Mouse (Mus musculus): Measurements from ENCODE around the gene Dhx40. TPM values are rescaled to one million over a fixed set of nuclear protein-coding genes. Genes with fewer than 3 reads are reported as not detected.

Gene Dhx40
- polyA plus RNA-seq (2015; fragmentation: Nextera tagmentation; extraction: Ambion mirVana) = 15.3 and 16.0 TPM in 2 replicates

DNA sequence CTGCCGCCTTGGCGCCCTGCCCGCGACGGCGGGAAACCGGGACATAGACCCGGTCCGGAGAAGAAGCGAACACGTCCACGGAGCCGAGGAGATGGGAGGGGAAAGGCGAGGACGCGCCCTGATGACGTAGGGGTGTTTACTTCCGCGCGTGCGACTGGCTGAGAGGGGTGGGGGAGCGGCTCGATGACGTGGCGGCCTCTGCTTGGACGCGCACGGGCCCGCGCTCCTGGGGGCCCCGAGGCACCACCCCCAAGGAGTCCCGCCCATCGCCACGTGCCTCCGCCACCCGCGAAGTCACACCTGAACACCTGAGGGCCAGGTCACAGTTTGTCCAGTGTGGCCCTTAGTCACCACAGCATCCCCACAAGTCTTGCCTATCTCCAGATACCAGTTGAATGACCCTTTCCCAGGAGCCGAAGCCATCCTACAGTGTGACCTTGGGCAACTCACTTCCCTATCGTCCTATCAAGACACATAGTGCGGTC lies at the start of gene Dhx40:
Gene Dhx40, minus strand, starts transcription at position 242 of the 485 bp plus-strand sequence.
- Histone ChIP-seq H3K9ac (peak within 1 kb of the TSS; percentile 62), H3K4me1 (replicated peaks) (peaks cover 5% of the 10 kb centered on the region; the same call in 1 of the 2 replicates), H3K4me3 (replicated peaks) (peak within 1 kb of the TSS; percentile 75), H3K9me3 (no peaks in the 10 kb centered on the region), H3K27me3 (replicated peaks) (no peaks in the 10 kb centered on the region), H3K4me2 (replicated peaks) (peak within 1 kb of the TSS; percentile 86), H3K36me3 (no peaks in the 10 kb centered on the region), H3K27ac (peak within 1 kb of the TSS; percentile 61)
- ATAC-seq = peak; percentile 96
- WGBS = 5% methylated on average over 36 of the region's 40 CpGs

DNA sequence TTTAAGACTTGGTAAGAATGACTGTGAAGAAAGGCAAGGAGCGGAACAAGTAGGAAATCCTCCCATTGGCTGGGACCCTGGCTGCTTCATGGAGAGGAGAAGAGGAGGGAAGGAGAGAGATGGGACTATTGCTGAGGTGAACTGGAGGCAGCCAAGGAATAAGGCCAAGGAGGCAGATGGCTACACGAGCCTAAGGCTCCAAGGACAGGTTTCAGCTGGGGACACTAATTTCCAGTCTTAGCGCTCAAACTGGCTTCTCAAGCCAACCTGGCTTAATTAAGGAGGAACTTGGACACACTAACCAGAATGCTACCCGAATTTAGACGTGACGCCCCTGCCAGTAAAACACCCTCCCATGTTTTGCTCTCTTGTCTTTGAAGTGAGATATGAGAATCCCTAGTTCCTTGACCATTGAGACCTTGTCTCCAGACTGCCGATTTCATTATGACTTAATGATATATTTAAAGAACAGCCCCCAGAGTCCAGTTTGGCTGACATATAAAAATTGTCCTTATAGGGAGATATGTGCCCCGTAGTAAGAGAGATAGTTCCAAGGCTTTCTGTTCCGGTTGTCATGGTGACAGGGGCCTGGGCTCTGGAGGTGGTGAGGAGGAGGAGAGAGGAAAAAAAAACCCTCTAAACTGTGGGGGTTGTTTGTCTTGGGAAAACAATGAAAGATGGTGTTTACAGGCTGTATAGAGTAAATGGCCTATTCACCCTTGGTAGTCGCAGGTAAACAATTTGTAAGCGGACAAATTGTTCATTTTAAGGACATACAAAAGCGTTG lies 48.3 kb upstream of the Dhx40 start:
- Histone ChIP-seq H3K36me3 (no peaks in the 10 kb centered on the region), H3K27ac (no peak overlapping the region), H3K27me3 (replicated peaks) (no peaks in the 10 kb centered on the region), H3K4me2 (replicated peaks) (no peak overlapping the region), H3K9me3 (no peaks in the 10 kb centered on the region), H3K9ac (no peak overlapping the region), H3K4me1 (replicated peaks) (peaks cover 14% of the 10 kb centered on the region; the same call in 1 of the 2 replicates), H3K4me3 (replicated peaks) (no peak overlapping the region)
- 77% methylated on average over 12 of the region's 12 CpGs for WGBS
- ATAC-seq = no peak

DNA sequence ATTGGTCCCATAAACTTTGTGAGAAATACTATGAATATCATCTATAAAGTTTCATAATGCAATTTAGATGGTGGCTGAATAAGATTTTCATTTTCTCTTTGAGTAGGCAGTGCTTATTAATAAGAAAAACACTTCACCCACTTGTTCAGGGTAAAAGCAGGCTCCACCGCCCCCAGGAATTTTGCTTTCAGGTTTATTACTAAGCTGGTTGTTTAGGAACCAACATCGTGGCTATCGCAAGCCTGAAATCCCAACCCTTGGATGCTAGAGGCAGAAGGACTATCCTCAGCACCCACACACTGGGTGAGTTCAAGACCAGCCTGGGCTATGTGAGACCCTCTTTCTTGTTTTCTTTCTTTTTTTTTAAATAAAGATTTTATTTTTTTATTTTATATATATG lies 45.5 kb upstream of the Dhx40 start:
- H3K9me3 ChIP-seq = no peaks in the 10 kb centered on the region
- H3K4me1 ChIP-seq (replicated peaks) = peaks cover 6% of the 10 kb centered on the region; the same call in 1 of the 2 replicates
- no peaks in the 10 kb centered on the region for H3K36me3 ChIP-seq
- H3K4me2 ChIP-seq (replicated peaks) = 0 out of 2 replicates have a peak overlapping the region, but pooled peaks have one; percentile 40
- no peaks in the 10 kb centered on the region for H3K27me3 ChIP-seq (replicated peaks)
- ATAC-seq = no peak
- 46% methylated on average over 3 of the region's 3 CpGs for WGBS
- H3K9ac ChIP-seq = no peak overlapping the region
- no peak overlapping the region for H3K27ac ChIP-seq
- H3K4me3 ChIP-seq (replicated peaks) = no peak overlapping the region

DNA sequence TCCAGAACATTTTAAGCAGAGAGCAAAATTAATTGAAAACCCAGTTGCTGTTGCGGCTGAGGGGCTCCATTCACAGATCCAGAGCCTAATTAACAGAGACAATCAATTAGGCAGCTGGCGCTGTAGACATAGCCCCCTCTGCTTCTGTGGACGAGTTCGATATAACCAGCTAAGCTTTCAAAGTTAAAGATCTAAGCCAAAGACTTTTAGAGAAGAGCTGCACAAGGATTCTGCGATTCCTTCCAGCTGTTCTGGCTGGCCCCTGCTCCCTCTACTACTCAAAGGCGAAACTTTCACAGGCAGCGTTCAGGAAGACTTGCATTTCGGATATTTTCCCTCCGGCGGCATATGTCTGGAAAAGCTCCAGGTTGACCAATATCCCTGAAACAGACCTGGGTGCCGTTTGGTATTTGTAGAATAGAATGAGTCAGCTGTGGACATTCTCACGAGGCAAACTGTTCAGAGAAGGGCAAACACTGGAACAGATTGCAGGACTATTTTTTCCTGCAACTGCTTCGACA lies 45.0 kb upstream of the Dhx40 start:
- WGBS = 20% methylated on average over 13 of the region's 13 CpGs
- H3K4me1 ChIP-seq (replicated peaks) = peaks cover 6% of the 10 kb centered on the region; the same call in 1 of the 2 replicates
- H3K9me3 ChIP-seq = no peaks in the 10 kb centered on the region
- peak; percentile 10; the same call in 1 of the 2 replicates for ATAC-seq
- no peaks in the 10 kb centered on the region for H3K27me3 ChIP-seq (replicated peaks)
- H3K4me2 ChIP-seq (replicated peaks) = peak overlapping the region; percentile 40
- H3K9ac ChIP-seq = no peak overlapping the region
- H3K27ac ChIP-seq = peak overlapping the region; percentile 9; the same call in 1 of the 2 replicates
- H3K36me3 ChIP-seq = no peaks in the 10 kb centered on the region
- H3K4me3 ChIP-seq (replicated peaks) = no peak overlapping the region

DNA sequence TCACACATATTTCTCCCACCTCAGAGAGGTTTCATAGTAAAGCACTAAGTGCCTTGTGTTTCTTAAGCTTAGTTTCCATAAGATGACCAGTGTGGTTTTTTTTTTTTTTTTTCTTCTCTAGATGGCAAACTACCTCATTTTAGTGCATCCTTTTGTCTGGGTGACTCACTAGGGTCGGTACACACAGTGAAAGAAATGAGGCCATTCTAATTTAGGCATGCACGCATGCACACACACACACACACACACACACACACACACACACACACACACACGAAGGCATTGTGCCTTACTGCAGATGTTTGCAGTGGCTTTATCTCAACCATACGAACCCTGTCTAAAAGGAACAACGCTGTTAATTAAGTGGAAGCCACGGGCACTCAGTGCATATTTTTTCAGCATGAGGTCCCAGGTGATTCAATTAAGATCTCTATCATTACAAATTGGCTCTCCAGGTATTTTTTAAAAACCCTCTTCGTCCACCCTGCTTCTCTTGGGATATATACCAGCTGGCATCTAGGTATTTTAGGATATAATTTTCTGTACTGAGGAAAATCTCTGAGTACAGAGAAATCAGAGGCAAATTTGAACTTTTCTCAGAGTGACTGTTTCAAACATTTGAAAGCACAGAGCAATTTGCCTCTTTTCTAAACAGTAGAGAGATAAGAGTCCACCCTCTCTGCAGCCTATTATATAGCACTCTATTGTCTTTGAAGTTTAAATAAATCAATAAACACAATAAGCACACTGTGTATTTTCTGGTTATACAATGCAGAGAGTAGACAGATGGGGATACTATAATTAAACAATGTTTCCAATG lies 44.4 kb upstream of the Dhx40 start:
- H3K9ac ChIP-seq = no peak overlapping the region
- no peaks in the 10 kb centered on the region for H3K36me3 ChIP-seq
- WGBS = 29% methylated on average over 7 of the region's 7 CpGs
- no peak; the same call in 1 of the 2 replicates for ATAC-seq
- H3K9me3 ChIP-seq = no peaks in the 10 kb centered on the region
- no peak overlapping the region for H3K4me3 ChIP-seq (replicated peaks)
- peak overlapping the region; percentile 40 for H3K4me2 ChIP-seq (replicated peaks)
- H3K4me1 ChIP-seq (replicated peaks) = peaks cover 6% of the 10 kb centered on the region; the same call in 1 of the 2 replicates
- no peak overlapping the region for H3K27ac ChIP-seq
- H3K27me3 ChIP-seq (replicated peaks) = no peaks in the 10 kb centered on the region

DNA sequence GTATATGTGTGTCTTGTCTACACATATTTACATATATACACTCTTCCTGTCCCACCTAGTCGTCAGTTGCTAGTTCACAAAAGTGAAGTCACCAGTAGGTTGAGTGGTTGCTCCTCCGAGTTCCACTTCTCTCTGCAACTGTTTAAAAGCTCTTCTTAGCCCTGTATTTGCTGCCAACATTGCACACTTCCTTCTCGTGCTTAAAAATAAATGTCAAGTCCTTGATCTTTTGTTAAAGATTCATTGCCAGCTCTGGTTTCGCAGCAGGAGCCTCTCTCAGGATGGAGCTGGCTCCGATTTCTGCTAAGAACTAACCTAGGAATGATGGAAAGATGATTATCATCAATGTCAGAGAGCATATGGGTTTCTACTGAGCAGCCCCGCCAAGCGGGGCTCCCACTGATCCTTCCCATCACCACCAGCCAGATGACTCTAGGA lies 43.7 kb upstream of the Dhx40 start:
- no peaks in the 10 kb centered on the region for H3K9me3 ChIP-seq

DNA sequence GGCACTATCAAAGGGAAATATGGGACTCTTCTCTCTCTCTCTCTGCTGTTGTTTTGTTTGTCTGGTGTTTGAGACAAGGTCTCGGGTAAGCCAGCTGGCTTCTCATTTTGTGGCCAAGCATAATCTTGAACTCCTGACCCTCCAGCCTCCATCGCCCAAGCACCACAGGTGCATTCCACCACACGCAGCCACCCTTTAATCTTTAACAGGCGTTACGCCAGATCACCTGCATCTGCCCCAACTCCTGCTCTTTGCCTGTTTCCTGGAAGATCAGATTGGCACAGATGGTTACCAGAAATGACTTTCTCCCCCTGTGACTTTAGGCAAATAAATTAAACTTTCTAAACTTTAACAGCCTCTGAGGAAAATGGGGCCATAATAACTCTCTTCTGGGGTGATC lies 36.3 kb upstream of the Dhx40 start:
- peaks cover 6% of the 10 kb centered on the region for H3K4me1 ChIP-seq (replicated peaks)
- ATAC-seq = no peak
- WGBS = 70% methylated on average over 5 of the region's 5 CpGs

More for the DNA sequence above, 43.7 kb upstream of the Dhx40 start:
- Histone ChIP-seq H3K4me3 (replicated peaks) (no peak overlapping the region), H3K36me3 (no peaks in the 10 kb centered on the region), H3K4me2 (replicated peaks) (no peak overlapping the region), H3K27ac (no peak overlapping the region), H3K27me3 (replicated peaks) (no peaks in the 10 kb centered on the region), H3K9ac (no peak overlapping the region), H3K4me1 (replicated peaks) (peaks cover 6% of the 10 kb centered on the region; the same call in 1 of the 2 replicates)
- no peak for ATAC-seq
- WGBS = 33% methylated on average over 7 of the region's 7 CpGs

DNA sequence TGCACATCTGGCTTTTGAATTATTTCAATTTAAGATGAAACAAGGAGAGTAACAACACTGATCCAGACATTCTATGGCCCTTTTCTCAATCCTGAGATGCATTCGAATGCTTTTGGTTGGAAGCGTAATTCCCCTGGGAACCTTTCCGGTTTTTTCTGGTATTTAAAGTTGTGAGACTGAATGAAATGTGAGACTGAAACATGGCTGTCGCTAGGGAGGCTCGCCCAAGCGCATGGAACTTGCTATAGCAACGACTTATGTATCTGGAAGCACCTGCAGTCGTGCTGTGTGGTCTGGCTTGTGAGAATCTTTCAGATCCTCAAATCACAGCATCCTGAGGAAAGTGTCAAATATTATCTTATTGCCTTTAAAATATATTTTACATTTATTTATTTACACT lies 33.7 kb upstream of the Dhx40 start:
- Histone ChIP-seq H3K4me3 (replicated peaks) (no peak overlapping the region), H3K9ac (no peak overlapping the region), H3K4me1 (replicated peaks) (peaks cover 6% of the 10 kb centered on the region), H3K27me3 (replicated peaks) (no peaks in the 10 kb centered on the region), H3K27ac (peak overlapping the region; percentile 65), H3K9me3 (no peaks in the 10 kb centered on the region), H3K4me2 (replicated peaks) (no peak overlapping the region), H3K36me3 (no peaks in the 10 kb centered on the region)
- 72% methylated on average over 8 of the region's 8 CpGs for WGBS
- ATAC-seq = no peak

More for the DNA sequence above, 36.3 kb upstream of the Dhx40 start:
- H3K4me2 ChIP-seq (replicated peaks) = no peak overlapping the region
- no peaks in the 10 kb centered on the region for H3K9me3 ChIP-seq
- no peaks in the 10 kb centered on the region for H3K27me3 ChIP-seq (replicated peaks)
- no peak overlapping the region for H3K9ac ChIP-seq
- no peaks in the 10 kb centered on the region for H3K36me3 ChIP-seq
- no peak overlapping the region for H3K4me3 ChIP-seq (replicated peaks)
- no peak overlapping the region for H3K27ac ChIP-seq

DNA sequence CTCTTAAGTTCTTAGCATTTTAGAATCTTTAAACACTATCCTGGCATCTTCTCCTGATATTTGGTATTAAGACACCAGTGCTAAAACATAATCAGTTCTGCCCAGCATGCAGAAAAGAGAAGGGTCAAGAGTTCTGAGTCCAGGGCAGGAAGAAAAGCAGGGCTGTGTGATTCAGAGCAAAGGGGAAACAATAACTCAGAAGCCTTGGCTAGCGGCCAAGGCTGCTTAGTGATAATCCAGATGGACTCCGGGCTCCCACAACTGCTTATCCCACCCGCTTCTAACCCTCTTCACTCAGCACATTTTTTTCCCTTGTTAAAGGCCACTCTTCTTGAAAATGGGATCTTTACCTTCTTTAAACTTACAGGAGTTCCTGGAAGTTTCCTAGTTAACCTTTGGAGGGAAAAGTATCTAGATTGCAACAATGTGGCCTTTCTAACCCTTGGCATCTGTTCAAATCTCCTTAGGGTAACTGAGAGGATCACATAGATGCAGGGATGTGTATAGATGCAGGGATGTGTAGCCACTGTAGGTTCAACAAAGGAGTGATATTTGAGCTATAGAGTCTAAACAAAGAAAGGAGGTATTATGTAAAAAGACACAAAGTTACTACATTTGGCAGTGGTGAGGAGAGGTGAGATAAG lies 33.1 kb upstream of the Dhx40 start:
- no peak overlapping the region for H3K4me2 ChIP-seq (replicated peaks)
- no peak overlapping the region for H3K4me3 ChIP-seq (replicated peaks)
- ATAC-seq = peak; percentile 87
- 4% methylated on average over 3 of the region's 3 CpGs for WGBS
- H3K36me3 ChIP-seq = no peaks in the 10 kb centered on the region
- peaks cover 6% of the 10 kb centered on the region for H3K4me1 ChIP-seq (replicated peaks)
- no peaks in the 10 kb centered on the region for H3K9me3 ChIP-seq
- no peak overlapping the region for H3K9ac ChIP-seq
- H3K27me3 ChIP-seq (replicated peaks) = no peaks in the 10 kb centered on the region
- peak overlapping the region; percentile 65 for H3K27ac ChIP-seq

DNA sequence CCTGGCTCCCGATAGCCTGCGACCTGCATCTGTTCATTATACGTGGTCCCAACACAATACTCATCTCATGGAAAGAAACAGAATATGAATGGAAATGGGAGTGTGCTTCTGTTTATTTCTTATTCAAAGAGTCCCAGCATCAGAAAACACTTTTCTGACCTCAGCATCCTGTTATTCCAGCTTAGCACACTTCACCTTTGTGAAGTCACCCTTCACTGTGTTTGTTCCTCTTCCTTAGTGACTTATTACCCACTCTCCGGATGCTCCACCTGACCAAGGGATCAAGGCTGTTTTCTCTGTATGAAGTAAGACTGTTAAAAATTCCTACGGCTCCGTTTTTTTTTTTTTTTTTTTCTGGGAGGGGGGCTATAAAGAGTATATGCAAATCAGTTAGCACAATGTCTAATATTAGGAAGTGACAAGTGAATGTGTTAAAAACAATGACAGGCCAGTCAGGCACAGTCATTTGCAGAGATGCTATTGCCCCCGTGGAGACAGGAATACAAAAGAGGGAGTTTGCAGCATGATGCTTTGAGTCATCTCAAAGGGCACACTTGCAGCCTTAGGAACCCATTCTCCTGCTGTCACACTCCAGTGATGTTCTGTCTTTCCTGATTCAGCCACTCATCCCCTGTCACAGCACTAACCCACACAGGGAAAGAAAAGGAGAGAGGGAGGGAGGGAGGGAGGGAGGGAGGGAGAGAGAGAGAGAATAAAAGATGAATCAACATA lies 32.3 kb upstream of the Dhx40 start:
- H3K4me3 ChIP-seq (replicated peaks) = no peak overlapping the region
- no peaks in the 10 kb centered on the region for H3K27me3 ChIP-seq (replicated peaks)
- H3K27ac ChIP-seq = no peak overlapping the region
- ATAC-seq = no peak
- H3K36me3 ChIP-seq = no peaks in the 10 kb centered on the region
- WGBS = 41% methylated on average over 7 of the region's 7 CpGs
- no peak overlapping the region for H3K4me2 ChIP-seq (replicated peaks)
- H3K9me3 ChIP-seq = no peaks in the 10 kb centered on the region
- H3K4me1 ChIP-seq (replicated peaks) = peaks cover 6% of the 10 kb centered on the region
- no peak overlapping the region for H3K9ac ChIP-seq

DNA sequence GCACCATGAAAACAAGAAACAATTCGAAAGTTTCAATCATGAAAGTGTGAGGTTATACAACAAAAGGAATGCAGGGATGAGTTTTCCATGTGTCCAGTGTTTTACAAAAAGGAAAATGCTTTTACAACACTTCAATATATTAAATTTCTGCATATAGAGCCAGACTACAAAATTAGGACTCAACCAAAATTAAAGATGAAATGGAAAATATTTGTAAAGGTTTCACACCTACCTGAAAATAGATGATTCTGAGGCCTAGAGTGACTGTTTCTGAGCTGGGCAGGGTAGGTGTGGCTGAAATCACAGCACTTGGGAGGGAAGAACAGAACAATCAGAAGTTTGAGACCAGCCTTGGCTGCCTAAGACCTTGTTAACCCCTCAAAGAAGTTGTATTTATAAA lies 31.2 kb upstream of the Dhx40 start:
- Histone ChIP-seq H3K27me3 (replicated peaks) (no peaks in the 10 kb centered on the region), H3K9ac (no peak overlapping the region), H3K36me3 (no peaks in the 10 kb centered on the region), H3K4me3 (replicated peaks) (no peak overlapping the region), H3K4me2 (replicated peaks) (no peak overlapping the region), H3K9me3 (no peaks in the 10 kb centered on the region), H3K27ac (no peak overlapping the region), H3K4me1 (replicated peaks) (peaks cover 6% of the 10 kb centered on the region)
- no peak for ATAC-seq
- WGBS = 92% methylated on average over 1 of the region's 1 CpGs
